Mouse (Mus musculus): ENCODE measurements around the gene Try4. TPM values are rescaled to one million over a fixed set of nuclear protein-coding genes. Genes with fewer than 3 reads are reported as not detected.
"Not testable (repeated sequence)": the region's sequence is repeated elsewhere in the genome, so short reads cannot be mapped to it uniquely, and the experiment has no call there.

Try4 gene
- total RNA-seq (2021): not detected
- long read RNA-seq, experiment 1: 0 reads
- long read RNA-seq, experiment 2: 0 reads

DNA sequence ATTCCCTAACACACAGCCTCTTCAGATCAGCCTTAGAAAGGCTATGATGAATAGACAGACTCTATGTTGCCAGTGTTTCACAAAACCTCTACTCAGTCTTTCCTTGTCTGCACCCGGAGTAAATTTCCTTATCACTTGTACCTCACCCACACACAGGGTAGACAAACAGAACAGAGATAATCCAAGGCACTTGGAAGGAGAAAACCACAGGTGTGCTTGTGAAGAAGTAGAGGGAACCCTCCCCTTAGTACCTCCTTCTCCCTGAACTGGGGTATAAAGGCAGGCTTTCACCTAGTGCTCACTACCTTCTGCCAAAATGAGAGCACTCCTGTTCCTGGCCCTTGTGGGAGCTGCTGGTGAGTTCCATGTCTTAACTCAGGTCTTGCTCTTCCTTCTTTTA, at the start of gene Try4:
Try4 (plus strand) TSS at position 301 of the 400 bp plus-strand sequence.
- no peak for DNase-seq

DNA sequence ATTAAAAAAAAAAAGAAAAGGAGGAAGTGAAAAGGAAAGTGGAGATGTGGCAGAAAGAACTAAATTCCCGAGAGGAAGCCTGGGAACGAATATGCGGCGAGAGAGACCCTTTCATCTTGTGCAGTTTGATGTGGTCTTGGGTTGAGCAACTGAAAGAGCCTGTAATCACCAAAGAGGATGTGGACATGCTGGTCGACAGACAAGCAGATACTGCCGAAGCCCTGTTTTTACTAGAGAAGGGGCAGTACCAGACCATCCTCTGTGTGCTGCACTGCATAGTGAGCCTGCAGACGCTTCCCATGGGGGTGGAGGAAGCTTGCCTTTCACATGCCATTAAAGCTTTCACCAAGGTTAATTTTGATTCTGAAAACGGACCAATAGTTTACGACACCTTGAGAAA, 48.8 kb upstream of the Try4 start:
- DNase-seq: not testable (repeated sequence)

DNA sequence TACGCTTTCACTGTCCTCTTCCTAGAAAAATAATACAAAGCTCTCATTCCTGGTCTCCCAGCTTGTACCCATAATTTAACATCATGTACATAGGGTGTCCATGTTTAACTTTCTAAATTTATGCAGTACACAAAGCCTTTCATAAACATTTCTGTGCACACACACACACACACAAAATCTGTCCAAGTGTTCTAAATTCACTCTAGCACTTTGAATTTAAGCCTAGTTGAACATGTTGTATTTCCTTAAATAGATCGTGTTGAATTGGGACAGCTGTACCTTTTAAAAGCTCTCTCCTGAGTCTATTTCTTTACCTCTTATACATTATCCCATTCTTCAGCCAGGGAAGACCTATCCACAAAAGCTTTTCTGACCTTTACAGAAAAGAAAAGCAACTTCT, 45.6 kb upstream of the Try4 start:
- DNase-seq: no peak

DNA sequence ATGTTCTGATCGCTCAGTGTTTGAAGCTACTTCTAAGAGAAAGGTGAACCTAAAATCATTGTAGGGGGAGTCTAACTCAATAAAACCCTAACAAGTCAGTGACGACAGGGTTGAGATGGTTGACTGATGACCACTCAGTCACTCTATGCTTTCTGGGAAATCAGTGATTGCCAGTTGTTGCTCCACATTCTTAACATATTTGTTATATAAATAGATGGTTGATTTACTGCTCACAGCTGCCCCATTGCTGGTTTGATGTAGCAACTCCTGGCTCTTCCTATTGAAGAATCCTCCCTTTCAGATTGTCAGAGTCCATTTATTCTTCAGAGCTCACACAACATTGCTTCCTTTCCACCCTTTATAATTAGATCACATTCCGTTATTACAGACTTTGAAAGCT, 44.6 kb upstream of the Try4 start:
- DNase-seq: no peak

DNA sequence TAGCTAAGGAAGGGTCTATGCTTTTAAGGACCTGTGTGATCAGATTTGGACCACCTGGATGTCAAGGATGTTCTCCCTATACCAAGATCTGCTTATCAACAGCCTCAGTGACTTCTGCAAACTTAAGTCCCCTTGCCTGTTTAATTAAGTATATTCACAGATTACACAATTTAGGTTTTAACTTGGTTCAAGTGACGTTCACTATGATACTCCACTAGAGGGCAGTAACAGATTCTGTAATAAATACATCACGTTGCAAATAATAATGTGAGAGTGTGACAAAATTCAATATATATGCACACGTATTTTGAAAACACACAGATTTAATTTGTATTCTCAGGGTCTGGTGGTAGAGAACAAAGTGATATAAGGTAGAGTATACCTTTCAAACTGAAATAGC, 39.3 kb upstream of the Try4 start:
- DNase-seq: no peak

DNA sequence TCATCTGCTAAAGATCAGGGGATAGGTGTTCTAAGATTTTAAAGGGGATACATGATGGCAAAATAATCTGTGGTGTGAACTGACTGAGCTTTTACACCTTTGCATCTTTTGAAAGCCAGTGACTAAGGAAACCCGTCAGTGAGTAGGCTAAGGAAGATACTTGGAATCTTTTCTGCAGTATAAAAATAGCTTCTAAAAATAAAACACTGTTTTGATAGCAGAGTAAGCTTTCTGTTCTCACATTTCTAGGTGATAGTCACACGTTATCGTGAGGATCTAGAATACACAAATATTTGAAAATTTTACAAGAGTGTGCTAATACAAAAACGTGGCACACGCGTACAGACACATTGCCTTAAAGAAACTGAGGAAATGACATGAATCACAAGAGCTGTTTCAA, 35.9 kb upstream of the Try4 start:
- no peak for DNase-seq

DNA sequence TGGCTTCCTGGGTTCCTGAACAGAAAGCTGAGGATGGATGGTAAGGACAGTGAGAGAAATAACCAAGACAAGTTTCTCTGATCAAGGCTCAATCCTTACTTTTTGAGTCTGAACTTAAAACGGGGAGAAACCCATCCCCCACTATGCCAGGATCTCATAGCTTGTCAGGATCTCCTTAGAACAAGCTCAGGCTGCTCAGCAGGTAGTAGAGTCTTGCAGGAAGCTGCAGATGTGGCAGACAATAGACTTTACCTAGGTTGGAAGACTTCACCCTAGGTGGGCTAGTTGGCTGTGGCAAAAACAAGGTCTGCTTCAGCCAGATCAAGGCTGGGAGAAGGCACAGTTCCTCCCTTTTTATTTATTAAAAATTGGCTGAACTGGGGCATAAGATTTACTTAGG, 3.8 kb upstream of the Try4 start:
- DNase-seq: no peak

DNA sequence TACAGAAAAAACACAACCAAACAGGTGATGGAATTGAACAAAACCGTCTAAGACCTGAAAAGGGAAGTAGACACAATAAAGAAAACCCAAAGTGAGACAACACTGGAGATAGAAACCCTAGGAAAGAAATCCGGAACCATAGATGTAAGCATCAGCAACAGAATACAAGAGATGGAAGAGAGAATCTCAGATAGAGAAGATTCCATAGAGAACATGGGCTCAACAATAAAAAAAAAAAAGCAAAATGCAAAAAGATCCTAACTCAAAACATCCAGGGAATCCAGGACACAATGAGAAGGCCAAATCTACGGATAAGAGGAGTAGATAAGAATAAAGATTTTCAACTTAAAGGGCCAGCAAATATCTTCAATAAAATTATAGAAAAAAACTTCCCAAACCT, 14.7 kb downstream of the Try4 start, which contains the start of gene Try5:
Try5 (minus strand) TSS at position 101 of the 400 bp plus-strand sequence.
- DNase-seq: not testable (repeated sequence)

DNA sequence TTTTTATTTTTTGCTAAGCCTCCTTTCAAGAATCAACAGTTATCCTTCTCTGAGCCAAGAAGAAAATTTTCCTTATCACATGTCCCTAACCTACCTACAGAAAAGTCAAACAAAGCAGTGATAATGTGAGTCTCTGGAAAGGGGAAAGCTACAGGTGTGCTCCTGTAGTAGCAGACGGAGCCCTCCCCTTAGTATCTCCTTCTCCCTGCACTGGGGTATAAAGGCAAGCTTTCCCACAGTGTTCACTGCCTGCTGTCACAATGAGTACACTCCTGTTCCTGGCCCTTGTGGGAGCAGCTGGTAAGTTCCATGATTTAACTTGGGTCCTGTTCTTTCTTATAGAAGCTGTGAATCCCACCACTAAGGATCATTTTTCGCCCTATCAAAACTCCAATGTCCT, 51.9 kb downstream of the Try4 start, which contains the start of gene Try10:
Try10 (plus strand) TSS at position 174 of the 400 bp plus-strand sequence.
- no peak for DNase-seq

Other genes starting within 250 kb of the Try4 start
- not detected for gene Try5, start 14.6 kb downstream of the Try4 start, total RNA-seq (2021)
- gene Try10, start 51.8 kb downstream of the Try4 start, total RNA-seq (2021): not detected
- not detected for gene Prss3, start 75.4 kb downstream of the Try4 start, total RNA-seq (2021)
- not detected for gene Gm5771, start 90.1 kb downstream of the Try4 start, total RNA-seq (2021)
- gene Gm10334, start 143.9 kb downstream of the Try4 start, total RNA-seq (2021): not detected
- not detected for gene Prss1, start 156.7 kb downstream of the Try4 start, total RNA-seq (2021)
- not detected for gene Prss2, start 219.5 kb downstream of the Try4 start, total RNA-seq (2021)